Mouse (Mus musculus) WW6 (cell line): ENCODE results near the gene Id3.
"Not testable (repeated sequence)": the region's sequence is repeated elsewhere in the genome, so short reads cannot be mapped to it uniquely, and the experiment has no call there.

Experiments
- DNase-seq: peaks from one replicate; pipeline ENCODE4 v3.0.0-alpha.2; 2013; ENCODE audit warnings: low read depth, low spot score

Id3 gene

DNA sequence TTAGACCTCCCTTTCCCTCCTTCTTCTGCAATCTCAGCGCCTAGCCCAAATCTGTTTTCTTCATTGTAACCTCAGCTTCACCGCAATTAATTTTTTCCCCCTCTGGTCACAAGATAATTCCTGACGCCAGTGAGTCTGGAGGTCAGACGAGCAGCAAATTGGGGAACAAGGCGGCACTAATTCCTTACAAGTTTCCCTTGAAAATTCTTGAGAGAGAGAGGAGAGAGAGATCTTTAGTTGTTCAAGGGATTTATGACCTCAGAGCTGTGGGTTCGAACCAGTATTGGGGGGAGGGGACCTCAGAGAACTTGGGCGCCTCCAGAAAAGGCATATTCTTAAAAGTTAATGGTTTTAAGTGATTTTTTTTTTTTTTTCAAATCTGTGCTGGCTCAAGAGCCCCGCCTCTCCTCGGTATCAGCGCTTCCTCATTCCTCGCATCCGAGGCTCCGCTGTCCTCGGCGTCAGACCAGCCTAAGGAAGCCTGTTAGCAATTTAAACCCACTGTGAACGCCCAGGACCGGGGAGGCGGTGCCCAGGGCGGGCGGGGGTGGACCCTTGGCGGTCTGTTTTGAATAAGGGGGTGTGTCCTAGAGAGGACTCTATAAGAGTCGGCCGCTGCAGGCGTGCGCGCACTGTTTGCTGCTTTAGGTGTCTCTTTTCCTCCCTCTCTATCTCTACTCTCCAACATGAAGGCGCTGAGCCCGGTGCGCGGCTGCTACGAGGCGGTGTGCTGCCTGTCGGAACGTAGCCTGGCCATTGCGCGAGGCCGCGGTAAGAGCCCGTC is at the start of gene Id3:
Gene Id3, plus strand, starts transcription at position 305 of the 784 bp plus-strand sequence.
- peak; percentile 84 for DNase-seq

DNA sequence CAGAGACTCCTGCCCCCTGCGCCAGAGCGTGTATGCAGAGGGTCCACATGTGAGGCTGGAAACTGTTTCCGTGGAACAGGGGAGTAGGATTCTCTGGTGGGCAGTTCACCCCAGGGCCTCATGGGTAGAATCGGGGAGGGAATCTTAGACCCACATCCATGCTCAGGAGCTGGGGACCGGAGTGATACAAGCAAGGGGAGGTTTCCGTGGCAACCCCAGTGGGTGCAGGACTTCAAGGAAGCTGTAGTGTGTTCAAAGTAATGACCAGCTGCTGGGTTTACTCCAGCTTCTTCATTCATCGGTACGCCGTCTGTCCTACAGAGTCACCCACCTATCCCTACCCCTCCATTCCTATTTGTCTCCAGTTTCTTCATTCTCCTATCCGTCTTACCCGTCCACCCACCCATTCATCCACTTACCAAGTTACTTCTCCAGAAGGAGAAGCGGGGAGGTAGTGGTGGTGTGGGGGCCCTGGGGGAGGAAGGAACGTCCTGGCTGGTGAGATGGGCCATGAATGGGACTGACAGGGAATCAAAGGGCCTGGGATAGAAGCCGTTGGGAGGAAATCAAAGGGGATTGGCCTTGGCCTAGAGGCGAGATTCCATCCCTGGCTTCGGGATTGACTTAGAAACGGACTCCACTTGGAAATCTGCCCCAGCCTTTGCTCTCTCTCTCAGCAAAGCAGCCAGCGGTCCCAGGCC is 48.6 kb upstream of the Id3 start:
- DNase-seq = no peak

DNA sequence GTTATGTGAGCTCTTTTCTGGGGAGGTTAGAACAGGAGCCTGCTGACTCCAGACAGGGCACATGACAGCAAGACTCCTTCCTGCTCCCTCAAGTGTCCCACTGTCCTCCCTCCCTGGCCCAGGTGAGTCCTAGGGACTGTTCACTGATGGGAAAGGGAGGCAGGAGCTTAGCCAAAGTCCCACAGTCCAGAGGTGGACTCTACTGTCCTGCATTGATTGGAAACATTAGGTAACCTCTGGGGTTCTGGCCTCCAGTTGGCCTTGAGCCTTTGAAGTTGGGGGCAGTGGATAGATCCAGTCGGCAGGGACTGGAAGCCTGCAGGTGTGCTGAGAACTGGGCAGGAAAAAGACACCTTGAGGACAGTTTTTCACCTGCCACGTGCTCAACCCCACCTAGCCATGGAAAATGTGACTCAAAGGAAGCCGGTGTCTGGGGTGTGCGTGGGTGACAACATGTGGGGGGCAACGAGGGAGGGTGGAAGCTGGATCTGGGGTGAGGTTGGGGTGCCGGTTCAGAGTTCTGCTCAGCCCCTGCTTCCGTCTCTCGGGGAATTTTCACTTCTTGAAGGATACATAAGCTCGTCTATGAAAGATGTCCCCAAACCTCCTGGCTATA is 47.7 kb upstream of the Id3 start:
- no peak for DNase-seq

DNA sequence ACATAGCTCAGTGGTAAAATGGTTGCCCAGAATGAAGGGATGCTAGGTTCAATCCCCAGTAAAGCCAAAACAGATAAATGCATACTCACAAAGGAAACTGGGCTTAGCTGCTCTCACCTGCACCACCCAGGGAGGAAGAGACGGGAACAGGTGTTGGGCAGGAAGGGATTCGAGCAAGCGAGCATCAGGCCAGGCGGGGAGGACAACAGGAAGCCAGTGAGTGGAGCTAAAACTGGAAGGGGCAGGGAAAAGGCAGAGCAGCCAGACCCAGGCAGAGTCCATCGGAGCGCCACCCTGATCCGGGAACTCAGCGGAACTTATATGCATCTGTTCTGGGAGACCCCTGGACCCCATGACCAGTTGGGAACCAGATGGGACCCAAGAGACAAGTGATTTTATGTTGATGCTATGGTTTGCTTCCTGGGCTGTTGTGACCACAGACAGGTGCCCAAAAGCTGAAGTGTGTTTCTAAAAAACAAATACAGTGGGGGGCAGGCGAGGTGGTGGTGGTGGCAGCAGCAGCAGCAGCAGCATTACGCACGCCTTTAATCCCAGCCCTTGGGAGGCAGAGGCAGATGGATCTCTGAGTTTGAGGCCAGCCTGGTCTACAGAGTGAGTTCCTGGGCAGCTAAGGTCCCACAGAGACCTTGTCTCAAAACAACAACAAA is 46.7 kb upstream of the Id3 start:
- DNase-seq = no peak

DNA sequence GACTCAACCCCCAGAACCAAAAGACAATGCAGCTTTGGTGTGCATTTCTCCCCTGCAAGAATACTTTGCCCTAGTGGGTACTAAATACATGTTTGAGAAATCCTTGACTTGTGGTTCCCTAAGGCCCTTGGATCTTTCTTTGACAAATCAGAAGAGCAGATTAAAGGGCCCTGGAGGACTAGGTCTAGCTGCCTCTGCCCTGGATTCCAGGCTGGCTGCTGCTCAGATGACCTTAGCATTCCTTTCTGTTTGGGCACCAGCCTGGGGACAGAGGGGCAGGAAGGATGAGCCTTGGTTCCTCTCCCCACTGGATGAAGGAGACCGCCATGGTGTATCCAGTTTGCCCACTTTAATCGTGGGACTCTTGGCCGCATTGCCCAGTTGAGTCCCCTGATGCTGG is 44.9 kb upstream of the Id3 start:
- no peak for DNase-seq

DNA sequence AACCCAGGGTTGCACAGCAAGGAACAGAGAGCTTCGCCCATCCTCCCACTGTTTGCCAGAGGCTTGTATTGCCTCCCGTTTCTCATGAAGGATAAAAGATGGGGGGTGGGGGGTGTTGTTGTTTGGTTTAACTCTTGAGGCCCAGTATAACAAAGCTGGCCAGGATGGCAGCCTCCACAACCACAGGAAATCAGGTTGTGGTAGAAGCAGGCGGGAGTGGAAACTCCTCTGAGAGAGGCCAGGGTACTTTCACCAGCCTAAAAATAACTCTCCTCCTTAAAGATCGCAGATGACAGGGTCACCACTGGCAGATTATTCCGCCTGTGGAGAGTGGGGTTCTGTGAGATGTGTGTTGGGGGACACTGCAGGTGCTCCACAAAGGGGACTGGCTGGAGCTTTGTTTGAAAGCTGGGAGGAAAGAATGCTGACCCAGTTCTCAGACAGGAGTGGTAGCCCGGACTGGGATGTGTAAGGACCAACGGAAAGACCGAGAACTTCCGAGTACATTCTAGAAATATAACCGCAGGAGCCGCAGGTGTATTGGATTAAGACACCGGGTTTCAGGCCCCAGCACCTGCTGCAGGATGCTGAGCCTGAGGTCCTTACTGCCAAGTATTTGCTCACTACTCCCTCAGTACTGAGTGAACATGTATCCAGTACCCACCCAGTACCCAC is 42.8 kb upstream of the Id3 start:
- no peak for DNase-seq

DNA sequence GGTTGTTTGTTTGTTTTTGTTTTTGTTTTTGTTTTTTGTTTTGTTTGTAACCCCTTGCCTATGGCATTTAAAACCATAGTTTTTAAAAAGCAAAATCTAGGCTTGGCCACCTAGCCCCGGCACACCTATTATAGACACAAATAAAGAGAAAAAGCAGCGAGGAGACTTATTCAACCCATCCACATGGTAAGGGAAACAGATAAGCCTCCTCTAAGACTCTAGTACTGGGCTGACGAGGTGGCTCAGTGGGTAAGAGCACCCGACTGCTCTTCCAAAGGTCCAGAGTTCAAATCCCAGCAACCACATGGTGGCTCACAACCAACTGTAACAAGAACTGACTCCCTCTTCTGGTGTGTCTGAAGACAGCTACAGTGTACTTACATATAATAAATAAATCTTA is 41.5 kb upstream of the Id3 start:
- DNase-seq = not testable (repeated sequence)

DNA sequence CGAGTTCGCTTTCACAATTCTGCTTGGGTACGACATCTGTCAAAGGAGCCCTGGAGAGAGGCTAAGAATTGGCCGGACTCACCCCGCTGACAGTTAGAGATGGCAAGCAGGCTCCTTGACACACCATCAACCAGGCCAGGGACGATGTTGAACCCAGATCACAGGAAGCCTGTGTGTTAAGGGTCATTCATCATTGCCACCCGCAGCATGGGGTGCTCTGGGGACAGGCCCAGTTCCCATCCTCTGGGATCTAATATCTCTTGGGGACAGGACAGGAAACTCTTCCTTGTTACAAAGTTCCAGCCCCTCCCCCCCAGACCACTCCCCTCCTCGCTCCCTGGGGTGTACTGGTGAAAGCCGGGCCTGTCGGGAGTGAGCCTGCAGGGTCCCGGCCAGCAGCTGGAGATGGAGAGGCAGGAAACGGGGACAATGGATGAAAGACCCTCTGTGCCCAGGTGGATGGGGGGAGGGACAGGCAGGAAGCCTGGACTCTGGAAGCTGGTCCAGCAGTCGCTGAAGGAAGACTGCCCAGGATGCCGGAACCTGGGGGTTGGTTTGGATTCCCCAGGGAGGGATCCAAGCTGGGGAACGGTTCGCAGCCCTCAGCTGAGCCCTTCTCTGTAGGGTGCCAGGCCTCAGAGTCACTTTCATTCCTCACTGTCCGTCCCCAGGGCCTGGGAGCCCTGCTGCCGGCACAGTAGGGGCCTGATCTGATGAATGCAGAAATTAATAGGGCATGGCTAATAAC is 38.5 kb upstream of the Id3 start:
- DNase-seq = no peak

DNA sequence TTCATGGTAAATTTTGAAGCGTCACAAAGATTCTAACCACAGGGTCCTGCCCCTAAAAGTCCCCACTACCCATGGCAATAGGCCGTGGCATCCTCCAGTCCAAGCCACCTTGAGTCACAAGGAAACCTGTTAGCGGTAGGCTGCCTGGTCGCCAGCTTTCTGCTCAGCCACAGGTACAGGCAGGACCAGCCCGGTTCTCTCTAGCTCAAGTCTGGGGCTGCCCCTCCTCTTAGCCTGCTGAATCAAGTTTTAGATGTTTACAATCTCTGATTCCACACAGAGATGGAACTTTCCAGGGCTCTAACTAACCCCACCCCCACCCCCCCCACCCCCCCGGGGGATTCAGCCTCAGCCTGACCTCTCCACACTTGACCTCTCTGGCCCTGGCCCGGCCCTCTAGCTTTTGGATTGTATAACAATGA is 36.4 kb upstream of the Id3 start:
- peak; percentile 55 for DNase-seq

DNA sequence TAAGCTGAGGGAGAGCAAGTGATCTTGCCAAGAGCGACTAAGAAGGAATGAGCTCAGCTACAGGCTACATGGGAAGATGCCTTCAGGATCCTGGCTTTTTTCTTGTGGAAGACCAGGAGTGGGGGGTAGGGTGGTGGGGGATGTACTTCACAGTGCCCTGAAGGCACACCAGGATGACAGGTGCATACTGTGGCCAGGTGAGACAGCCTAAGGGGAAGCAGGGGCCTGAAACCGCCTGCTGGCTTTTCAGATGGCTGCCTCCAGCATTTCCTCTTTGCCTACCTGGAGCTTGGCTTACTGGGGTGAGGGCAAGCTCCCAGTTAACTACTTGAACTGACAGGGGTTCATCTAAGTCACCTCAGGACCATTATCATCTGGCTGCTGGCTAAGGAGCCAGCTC is 34.1 kb upstream of the Id3 start:
- DNase-seq = no peak

DNA sequence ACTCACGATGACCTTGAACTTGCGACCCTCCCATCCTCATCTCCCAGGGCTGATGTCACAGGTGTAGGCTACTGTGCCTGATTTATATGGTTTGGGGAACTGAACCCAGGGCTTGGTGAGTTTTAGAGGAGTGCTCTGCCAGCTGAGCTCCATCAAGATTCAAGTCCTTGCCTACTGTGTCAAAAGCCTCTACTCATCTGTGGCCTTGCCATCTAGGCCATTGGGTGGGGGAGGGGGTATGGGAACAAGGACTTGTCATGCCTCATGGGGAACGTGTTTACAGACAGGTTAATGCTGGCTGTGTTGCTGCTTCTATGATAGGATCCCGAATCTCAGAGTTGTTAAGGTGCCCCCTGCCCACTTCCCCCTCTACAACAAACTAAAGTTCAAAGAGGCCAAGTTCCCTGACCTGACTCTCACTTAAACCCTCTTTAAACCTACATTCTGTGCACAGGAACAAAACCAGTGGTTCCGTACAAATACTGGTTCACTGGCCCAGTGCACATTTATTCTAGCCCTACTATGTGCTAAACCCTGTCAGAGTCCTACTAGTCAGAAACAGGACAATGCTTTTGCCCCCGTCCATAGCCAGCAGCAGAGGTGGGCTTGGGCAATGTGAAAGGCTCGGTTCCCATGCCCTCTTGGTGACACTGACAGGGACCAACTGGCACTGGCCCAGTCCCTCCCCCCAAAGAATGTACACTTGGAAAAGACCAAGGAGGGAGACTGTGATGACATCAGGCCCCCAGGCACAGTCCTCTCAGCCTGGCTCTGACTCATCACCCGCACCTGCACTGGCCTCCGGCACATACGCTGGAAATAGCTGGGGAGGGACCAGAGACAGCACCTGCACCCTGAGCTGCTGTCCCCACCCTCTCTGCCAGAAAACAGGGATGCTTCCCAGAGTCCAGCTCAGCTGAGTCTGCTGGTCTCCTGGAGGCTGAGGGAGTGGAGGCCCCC is 33.1 kb upstream of the Id3 start:
- DNase-seq = no peak

DNA sequence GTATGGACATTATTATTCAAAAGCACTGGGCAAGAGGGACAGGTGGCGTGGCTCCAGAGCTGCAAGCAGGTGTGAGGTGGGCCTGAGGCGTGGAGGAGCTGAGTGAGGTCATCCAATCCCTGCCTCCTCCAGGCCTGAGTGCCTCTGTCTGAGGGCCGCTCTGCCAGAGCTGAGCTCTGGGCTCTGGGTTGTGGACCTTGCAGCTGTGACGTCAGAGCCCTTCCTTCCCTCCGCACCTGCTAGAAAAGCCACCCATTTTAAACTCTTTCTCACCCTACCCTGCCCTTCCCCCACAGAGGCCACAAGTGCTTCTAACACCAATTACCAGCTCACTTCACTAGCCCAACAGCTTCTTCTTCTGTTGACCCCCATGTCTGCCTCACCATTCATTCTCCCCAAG is 31.0 kb upstream of the Id3 start:
- DNase-seq = no peak

DNA sequence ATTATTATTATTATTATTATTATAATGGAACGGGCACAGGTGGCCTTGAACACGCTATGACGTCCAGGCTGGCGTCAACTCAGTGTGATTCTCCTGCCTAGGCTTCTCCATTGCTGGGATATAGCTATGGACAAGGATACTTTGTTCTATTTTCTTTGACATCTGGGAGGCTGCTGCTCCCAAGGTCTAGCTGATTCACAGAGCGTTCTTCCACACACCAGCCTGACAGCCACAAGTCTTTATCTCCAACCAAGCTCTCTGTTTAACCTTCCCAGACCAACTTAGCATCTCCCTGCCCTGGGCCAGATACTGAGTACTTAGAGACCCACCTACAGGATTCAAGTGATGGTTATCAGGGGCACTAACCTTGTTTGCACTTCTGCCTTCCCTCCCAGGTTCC is 28.6 kb upstream of the Id3 start:
- DNase-seq = no peak

DNA sequence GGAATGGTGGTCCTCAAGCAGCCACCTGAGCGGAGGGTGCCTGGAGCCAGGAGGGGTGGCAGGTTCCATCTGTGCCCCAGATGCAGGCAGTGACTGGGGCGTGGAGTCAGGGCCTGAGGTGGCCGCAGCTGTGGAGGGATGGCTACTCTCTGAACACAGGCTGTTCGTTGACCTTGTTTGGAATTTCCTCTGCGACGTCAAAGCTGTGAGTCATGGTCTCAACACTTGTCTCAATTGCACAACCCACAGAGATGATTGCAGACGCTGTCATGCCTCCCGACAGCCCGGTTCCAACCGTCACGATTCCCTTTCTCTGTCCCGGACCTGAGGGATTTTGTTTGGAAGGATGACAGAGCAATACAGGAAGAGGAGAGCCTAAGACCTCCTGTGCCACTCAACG is 26.3 kb upstream of the Id3 start:
- no peak for DNase-seq

DNA sequence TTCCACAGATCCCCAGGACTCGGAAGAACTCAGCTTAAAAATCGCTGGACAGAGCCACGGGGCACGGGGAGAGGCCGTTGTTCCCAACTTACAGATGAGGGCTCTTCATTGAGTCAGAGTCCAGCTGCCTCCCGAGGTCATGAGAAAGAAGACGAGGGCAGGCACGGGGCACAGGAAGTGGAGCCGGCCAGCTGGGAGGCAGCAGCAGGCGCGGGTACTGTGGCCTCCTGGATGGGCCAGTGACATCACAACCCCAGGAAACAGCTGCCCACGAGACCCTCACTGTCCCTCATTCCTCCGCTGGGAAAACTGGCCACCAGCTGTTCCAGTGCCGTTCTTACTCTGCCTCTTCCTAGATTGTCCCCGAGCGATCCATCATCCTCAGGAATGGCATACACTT is 23.3 kb upstream of the Id3 start:
- DNase-seq = no peak

DNA sequence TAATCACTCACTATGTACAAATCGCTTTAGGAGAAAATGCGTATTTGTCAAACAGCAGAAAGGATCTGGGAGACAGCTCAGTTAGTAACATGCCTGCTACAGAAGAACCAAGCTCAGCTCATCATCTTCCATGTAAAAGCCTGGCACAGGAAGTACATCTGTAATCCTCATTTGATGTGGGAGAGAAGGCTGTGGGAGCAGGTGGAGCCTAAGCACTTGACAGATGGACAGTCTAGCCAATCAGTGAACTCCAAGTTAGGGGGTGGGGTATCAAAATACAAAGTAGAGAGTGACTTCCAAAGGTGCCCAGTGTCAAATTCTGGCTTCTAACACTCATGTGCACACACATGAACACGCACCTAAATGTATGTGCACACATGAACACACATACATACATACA is 22.1 kb upstream of the Id3 start:
- no peak for DNase-seq

DNA sequence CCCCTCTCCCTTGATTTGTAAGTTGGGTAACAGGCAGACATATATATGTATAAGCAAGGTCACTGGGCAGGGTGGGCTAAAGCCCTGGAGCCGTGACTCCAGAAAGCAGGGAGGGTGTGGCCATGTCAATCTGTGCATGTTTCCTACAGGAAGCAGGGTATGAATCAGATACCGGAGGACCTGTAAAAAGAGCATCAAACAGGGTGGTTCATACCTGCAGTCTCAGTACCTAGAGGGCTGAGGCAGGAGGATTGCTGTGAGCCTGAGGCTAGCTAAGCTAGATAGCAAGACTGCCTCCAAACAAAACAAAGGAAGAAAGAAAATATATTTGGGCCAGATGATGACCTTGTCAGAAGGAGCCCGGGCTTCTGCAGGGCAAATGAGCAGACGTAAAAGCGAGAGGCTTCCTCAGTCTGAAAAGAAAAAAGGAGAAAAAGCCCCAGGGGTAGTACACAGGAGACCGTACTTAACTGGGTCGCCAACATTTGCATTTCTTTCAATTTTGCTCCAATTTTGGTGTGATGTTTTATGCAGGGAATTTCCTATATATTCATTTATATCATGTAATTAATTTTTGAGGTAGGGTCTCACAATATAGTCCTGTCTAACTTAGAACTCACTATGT is 21.3 kb upstream of the Id3 start:
- DNase-seq = no peak

DNA sequence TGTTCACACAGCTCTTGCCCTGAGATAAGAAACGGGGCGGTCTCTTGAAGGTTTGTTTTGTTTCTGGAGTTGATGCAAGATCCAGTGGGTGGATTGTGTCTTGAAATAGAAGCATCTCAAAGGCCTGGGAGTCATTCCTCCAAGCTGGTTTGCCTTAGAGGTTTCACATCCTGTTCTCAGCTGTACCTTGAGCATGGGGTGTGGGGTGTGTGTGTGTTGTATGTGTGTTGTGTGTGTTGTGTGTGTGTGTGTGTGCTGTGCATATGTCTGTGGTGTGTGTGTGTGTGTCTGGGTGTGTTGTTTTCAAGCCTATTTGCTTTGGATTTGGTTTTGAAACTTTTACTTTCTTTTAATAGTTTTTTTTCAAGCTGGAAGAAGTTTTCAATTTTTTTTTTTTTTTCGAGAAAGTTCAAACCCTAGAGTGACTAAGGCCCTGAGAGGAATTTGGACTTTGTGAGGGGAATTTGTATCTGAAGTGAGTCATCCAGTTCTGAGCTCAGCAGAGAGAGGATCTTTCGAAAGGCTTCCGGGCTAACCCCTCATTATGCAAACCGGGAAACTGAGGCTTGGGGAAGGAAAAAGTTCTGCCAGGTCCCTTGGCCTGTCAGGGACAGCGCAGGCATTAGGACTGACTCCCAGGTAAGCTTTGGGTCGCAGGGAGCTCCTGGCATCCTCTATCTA is 20.0 kb upstream of the Id3 start:
- no peak for DNase-seq

DNA sequence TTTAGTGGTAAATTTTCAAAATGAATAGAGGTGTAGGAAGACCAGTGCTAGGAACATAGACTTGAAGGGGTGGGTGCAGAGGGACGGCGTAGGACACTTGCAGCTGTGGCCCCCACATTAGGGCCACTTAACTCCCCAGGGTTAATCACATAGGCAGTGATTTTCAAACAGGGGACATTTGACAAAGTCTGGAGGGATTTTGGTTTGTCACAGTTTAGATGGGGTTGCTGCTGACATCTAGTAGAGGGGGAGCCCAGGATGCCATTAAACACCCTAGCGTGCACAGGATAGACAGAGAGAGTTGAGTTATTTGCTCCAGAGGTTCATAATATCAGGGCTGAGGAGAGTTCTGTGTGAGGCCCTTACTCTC is 19.5 kb upstream of the Id3 start:
- DNase-seq = no peak
